Mouse (Mus musculus) testis, postnatal 14 days (tissue): ENCODE data around the gene Ercc6l2.

ENCODE experiments used
- DNase-seq: peaks from one replicate; pipeline ENCODE4 v3.0.0; 2021; ENCODE audit warnings: low spot score

Gene Ercc6l2

GRCm38 (mm10) chr13:63929917-63930515 is 115.0 kb downstream of the Ercc6l2 start:
- no peak for DNase-seq

GRCm38 (mm10) chr13:63930525-63930924 is 115.5 kb downstream of the Ercc6l2 start:
- DNase-seq: no peak

GRCm38 (mm10) chr13:63936369-63936768 is 121.3 kb downstream of the Ercc6l2 start:
- DNase-seq: no peak

- no peak for DNase-seq
Observed at GRCm38 (mm10) chr13:63940257-63940656, 125.2 kb downstream of the Ercc6l2 start.

- no peak for DNase-seq
Observed at GRCm38 (mm10) chr13:63941170-63941569, 126.1 kb downstream of the Ercc6l2 start.

- no peak for DNase-seq
Observed at GRCm38 (mm10) chr13:63943605-63944004, 128.6 kb downstream of the Ercc6l2 start.

GRCm38 (mm10) chr13:63944344-63945021 is 129.4 kb downstream of the Ercc6l2 start:
- DNase-seq: no peak
